Comparison of ENCODE assay signal across 11 mouse cellular contexts in genomic region chr9:21163086-21164050, GRCm38 (mm10). TPM values are rescaled to one million over a fixed set of nuclear protein-coding genes. Genes with fewer than 3 reads are reported as not detected.
A peak's percentile ranks its signal among the peaks of the same experiment; 100 is the strongest.
DNase-seq lines count a peak whose midpoint lies in the region; ATAC-seq and TF ChIP-seq lines count a peak whose summit lies in the region.
"Had no signal": no experiment of that assay in that cellular context is flagged by ENCODE, and none has a peak within 500 bp of the region (broad histone marks: within the 10 kb centered on the region; RNA-seq: fewer than 3 reads in every experiment).

No protein-coding gene starts in this region.

- ATAC-seq in heart, embryonic 12.5 days (ENCODE audit: insufficient number of reproducible peaks, low FRiP score) = no peak
- no peak for ATAC-seq in midbrain, embryonic 11.5 days (ENCODE audit: low FRiP score)

- DNase-seq in heart, adult 2 months = no peak
- DNase-seq in midbrain, embryonic 10.5 days (ENCODE audit: low spot score) = no peak
- no peak for DNase-seq in midbrain, embryonic 11.5 days (ENCODE audit: low spot score, missing footprints)
- no peak for DNase-seq in limb, embryonic 10.5 days (ENCODE audit: low spot score)
- peak; percentile 15 for DNase-seq in splenic B cell, adult 2 months (ENCODE audit: low read depth, low spot score)
- no peak for DNase-seq in gastrocnemius, adult 8-10 months (ENCODE audit: low spot score in 2 of 2)
- no peak for DNase-seq in urinary bladder, adult 18-20 months (ENCODE audit: low spot score in 2 of 2)
- DNase-seq: cerebellum, adult 2 months; gastrocnemius, postnatal 25 days; thymus, adult 2 months had no signal

- no peak for TF ChIP-seq POLR2A in heart, adult 2 months (IDR thresholded peaks at IDR 0.05; ENCODE audit: insufficient read depth, low read depth, low read length)

- no peaks in the 10 kb centered on the region for H3K79me2 ChIP-seq in heart, adult 2 months (replicated peaks; ENCODE audit: control insufficient read depth, insufficient read depth, low read length)

- peaks cover 46% of the 10 kb centered on the region for H3K27me3 ChIP-seq in heart, embryonic 12.5 days (replicated peaks)
- no peaks in the 10 kb centered on the region for H3K27me3 ChIP-seq in heart, adult 2 months (ENCODE audit: control insufficient read depth, insufficient read depth, low read length)
- peaks cover 77% of the 10 kb centered on the region for H3K27me3 ChIP-seq in midbrain, embryonic 10.5 days (ENCODE audit: low read depth, poor library complexity, severe bottlenecking)
- peaks cover 54% of the 10 kb centered on the region for H3K27me3 ChIP-seq in midbrain, embryonic 11.5 days (ENCODE audit: control insufficient read depth, insufficient read depth, low read length)
- peaks cover 70% of the 10 kb centered on the region for H3K27me3 ChIP-seq in limb, embryonic 10.5 days (ENCODE audit: low read depth, poor library complexity, severe bottlenecking)
- no peaks in the 10 kb centered on the region for H3K27me3 ChIP-seq in splenic B cell, adult 2 months (ENCODE audit: control insufficient read depth, insufficient read depth, low read length, poor library complexity, severe bottlenecking)

- intact Hi-C loops in heart, adult 2 months (cut with DNase I) = no loop called here

- no peak for TF ChIP-seq EP300 in heart, adult 2 months (IDR thresholded peaks at IDR 0.05; ENCODE audit: insufficient read depth, low read depth, low read length)

- TF ChIP-seq CTCF in heart, adult 2 months (IDR thresholded peaks at IDR 0.05) = no peak

- H3K9me3 ChIP-seq in heart, embryonic 12.5 days (replicated peaks) = no peaks in the 10 kb centered on the region
- H3K9me3 ChIP-seq in midbrain, embryonic 10.5 days (replicated peaks) = no peaks in the 10 kb centered on the region; the same call in 1 of the 2 replicates
- no peaks in the 10 kb centered on the region for H3K9me3 ChIP-seq in midbrain, embryonic 11.5 days (ENCODE audit: control insufficient read depth, low read length)
- H3K9me3 ChIP-seq in limb, embryonic 10.5 days (replicated peaks) = no peaks in the 10 kb centered on the region

- WGBS in heart, embryonic 12.5 days = 37% methylated on average over 11 of the region's 11 CpGs
- 62% methylated on average over 11 of the region's 11 CpGs for WGBS in heart, adult 2 months
- WGBS in midbrain, embryonic 10.5 days = 43% methylated on average over 11 of the region's 11 CpGs
- WGBS in midbrain, embryonic 11.5 days = 36% methylated on average over 11 of the region's 11 CpGs
- 33% methylated on average over 11 of the region's 11 CpGs for WGBS in limb, embryonic 10.5 days

- H3K4me3 ChIP-seq in heart, embryonic 12.5 days = no peak overlapping the region
- no peak overlapping the region for H3K4me3 ChIP-seq in heart, adult 2 months
- peak overlapping the region; percentile 39; the same call in 1 of the 2 replicates for H3K4me3 ChIP-seq in midbrain, embryonic 10.5 days
- H3K4me3 ChIP-seq in midbrain, embryonic 11.5 days (ENCODE audit: low read depth, low read length) = no peak overlapping the region
- peak overlapping the region; percentile 34 for H3K4me3 ChIP-seq in limb, embryonic 10.5 days

- H3K4me1 ChIP-seq in heart, embryonic 12.5 days (replicated peaks) = peaks cover 45% of the 10 kb centered on the region
- peaks cover 13% of the 10 kb centered on the region for H3K4me1 ChIP-seq in heart, adult 2 months (ENCODE audit: control insufficient read depth, insufficient read depth, low read length)
- H3K4me1 ChIP-seq in midbrain, embryonic 10.5 days = peaks cover 51% of the 10 kb centered on the region
- peaks cover 14% of the 10 kb centered on the region for H3K4me1 ChIP-seq in midbrain, embryonic 11.5 days (ENCODE audit: control insufficient read depth, insufficient read depth, low read length)
- peaks cover 58% of the 10 kb centered on the region for H3K4me1 ChIP-seq in limb, embryonic 10.5 days

- H3K9ac ChIP-seq in heart, embryonic 12.5 days = peak overlapping the region; percentile 53; the same call in 1 of the 2 replicates
- H3K9ac ChIP-seq in heart, adult 2 months (ENCODE audit: low read depth, low read length) = no peak overlapping the region
- no peak overlapping the region for H3K9ac ChIP-seq in midbrain, embryonic 11.5 days (ENCODE audit: low read length)

- H3K36me3 ChIP-seq in heart, embryonic 12.5 days = no peaks in the 10 kb centered on the region
- H3K36me3 ChIP-seq in heart, adult 2 months (ENCODE audit: control insufficient read depth, insufficient read depth, low read length) = no peaks in the 10 kb centered on the region
- no peaks in the 10 kb centered on the region for H3K36me3 ChIP-seq in midbrain, embryonic 10.5 days
- no peaks in the 10 kb centered on the region for H3K36me3 ChIP-seq in midbrain, embryonic 11.5 days (ENCODE audit: control insufficient read depth, insufficient read depth, low read length)
- no peaks in the 10 kb centered on the region for H3K36me3 ChIP-seq in limb, embryonic 10.5 days
- H3K36me3 ChIP-seq in splenic B cell, adult 2 months (ENCODE audit: control insufficient read depth, insufficient read depth, low read length, poor library complexity, severe bottlenecking) = no peaks in the 10 kb centered on the region

- H3K4me2 ChIP-seq in heart, embryonic 12.5 days = peak overlapping the region; percentile 99
- H3K4me2 ChIP-seq in midbrain, embryonic 11.5 days = no peak overlapping the region

- H3K27ac ChIP-seq in heart, embryonic 12.5 days (ENCODE audit: poor library complexity, severe bottlenecking) = no peak overlapping the region
- no peak overlapping the region for H3K27ac ChIP-seq in heart, adult 2 months
- H3K27ac ChIP-seq in midbrain, embryonic 10.5 days (replicated peaks) = no peak overlapping the region
- no peak overlapping the region for H3K27ac ChIP-seq in midbrain, embryonic 11.5 days (ENCODE audit: low read depth, low read length)
- H3K27ac ChIP-seq in limb, embryonic 10.5 days = no peak overlapping the region

RNA-seq across cellular contexts. Expression of gene Pde4a, which starts 2.1 kb away (rescaled TPM):
- 10.1 and 10.2 TPM in 2 replicates for polyA plus RNA-seq in heart, embryonic 12.5 days (2016; fragmentation: Nextera tagmentation; extraction: Ambion mirVana)
- total RNA-seq in heart, adult 2 months (2021) = 10 to 100 TPM; 58.9 to 60.0 TPM
- polyA plus RNA-seq in heart, adult 2 months (2012; rRNA removed) = 57.2 and 68.9 TPM in 2 replicates
- 3.8 and 5.0 TPM in 2 replicates for polyA plus RNA-seq in midbrain, embryonic 10.5 days (2016; fragmentation: Nextera tagmentation; extraction: Ambion mirVana)
- 5.0 and 6.5 TPM in 2 replicates for polyA plus RNA-seq in midbrain, embryonic 11.5 days (2014; fragmentation: Nextera tagmentation; extraction: Ambion mirVana)
- polyA plus RNA-seq in limb, embryonic 10.5 days (2016; fragmentation: Nextera tagmentation; extraction: Ambion mirVana) = 3.6 and 4.5 TPM in 2 replicates
- total RNA-seq in gastrocnemius, adult 8-10 months (2022) = 10 to 100 TPM; 40.7 to 51.5 (median 47.0) TPM

RNA-seq across cellular contexts. Expression of gene Cdc37, which starts 13.6 kb away (rescaled TPM):
- 232 and 241 TPM in 2 replicates for polyA plus RNA-seq in heart, embryonic 12.5 days (2016; fragmentation: Nextera tagmentation; extraction: Ambion mirVana)
- 100 to 1,000 TPM; 150 to 162 TPM for total RNA-seq in heart, adult 2 months (2021)
- polyA plus RNA-seq in heart, adult 2 months (2012; rRNA removed) = 62.3 and 96.1 TPM in 2 replicates
- 351 and 367 TPM in 2 replicates for polyA plus RNA-seq in midbrain, embryonic 10.5 days (2016; fragmentation: Nextera tagmentation; extraction: Ambion mirVana)
- polyA plus RNA-seq in midbrain, embryonic 11.5 days (2014; fragmentation: Nextera tagmentation; extraction: Ambion mirVana) = 297 and 318 TPM in 2 replicates
- 434 and 487 TPM in 2 replicates for polyA plus RNA-seq in limb, embryonic 10.5 days (2016; fragmentation: Nextera tagmentation; extraction: Ambion mirVana)
- 100 to 1,000 TPM in 3 of 4 experiments, 10 to 100 TPM in 1; 95.0 to 132 (median 111) TPM for total RNA-seq in gastrocnemius, adult 8-10 months (2022)

RNA-seq across cellular contexts. Expression of gene Tyk2, which starts 32.3 kb away (rescaled TPM):
- 15.3 and 17.5 TPM in 2 replicates for polyA plus RNA-seq in heart, embryonic 12.5 days (2016; fragmentation: Nextera tagmentation; extraction: Ambion mirVana)
- 1 to 10 TPM; 7.3 to 8.1 TPM for total RNA-seq in heart, adult 2 months (2021)
- polyA plus RNA-seq in heart, adult 2 months (2012; rRNA removed) = 13.5 and 13.7 TPM in 2 replicates
- polyA plus RNA-seq in midbrain, embryonic 10.5 days (2016; fragmentation: Nextera tagmentation; extraction: Ambion mirVana) = 13.6 and 14.8 TPM in 2 replicates
- 6.1 and 7.1 TPM in 2 replicates for polyA plus RNA-seq in midbrain, embryonic 11.5 days (2014; fragmentation: Nextera tagmentation; extraction: Ambion mirVana)
- 11.5 and 15.3 TPM in 2 replicates for polyA plus RNA-seq in limb, embryonic 10.5 days (2016; fragmentation: Nextera tagmentation; extraction: Ambion mirVana)
- 1 to 10 TPM; 4.9 to 6.0 (median 5.8) TPM for total RNA-seq in gastrocnemius, adult 8-10 months (2022)

Comparison
In these comparisons a context has a peak if more than half of its experiments do, and no peak if none do; other contexts are left out.
1. H3K4me3 ChIP-seq: peak in midbrain, embryonic 10.5 days (single experiment) and limb, embryonic 10.5 days (single experiment); none in heart, embryonic 12.5 days (single experiment), heart, adult 2 months (single experiment) and midbrain, embryonic 11.5 days (single experiment).